Mouse (Mus musculus) stomach, embryonic 16.5 days (tissue): ENCODE data around the gene Zmynd10. TPM values are rescaled to one million over a fixed set of nuclear protein-coding genes. Genes with fewer than 3 reads are reported as not detected.

Experiments used
- ATAC-seq: fragments of 200-750 bp; cut with Nextera tagmentation; 2 replicates; pipeline ENCODE4 v1.8.0; 2017; ENCODE audit warnings: moderate number of reproducible peaks, moderate TSS enrichment; ENCODE audit not compliant: insufficient read depth, low FRiP score
- H3K27ac ChIP-seq: fragments of 300-500 bp; sonication (generic); 2 replicates; pipeline ENCODE4 v1.5.1; 2014; ENCODE audit warnings: low read length
- H3K27me3 ChIP-seq: fragments of 300-500 bp; sonication (generic); 2 replicates; pipeline ENCODE4 v1.6.1; 2014; ENCODE audit warnings: low read length, control low read depth, mixed read lengths; ENCODE audit not compliant: control insufficient read depth, insufficient read depth
- H3K36me3 ChIP-seq: fragments of 300-500 bp; sonication (generic); 2 replicates; pipeline ENCODE4 v1.6.1; 2014; ENCODE audit warnings: low read length; ENCODE audit not compliant: control insufficient read depth, insufficient read depth
- H3K4me1 ChIP-seq: fragments of 300-500 bp; sonication (generic); 2 replicates; pipeline ENCODE4 v1.6.1; 2014; ENCODE audit warnings: low read length, control low read depth, mixed read lengths; ENCODE audit not compliant: control insufficient read depth, insufficient read depth
- H3K4me2 ChIP-seq: fragments of 300-500 bp; sonication (generic); 2 replicates; pipeline ENCODE4 v1.6.1; 2014; ENCODE audit warnings: low read depth, low read length, mixed read lengths
- H3K4me3 ChIP-seq: fragments of 300-500 bp; sonication (generic); replicated peaks from 2 replicates; pipeline ENCODE4 v1.5.1; 2014; ENCODE audit warnings: mild to moderate bottlenecking, low read length
- H3K9ac ChIP-seq: fragments of 300-500 bp; sonication (generic); 2 replicates; pipeline ENCODE4 v1.6.1; 2014; ENCODE audit warnings: low read length
- H3K9me3 ChIP-seq: fragments of 300-500 bp; sonication (generic); replicated peaks from 2 replicates; pipeline ENCODE4 v1.6.1; 2016; ENCODE audit warnings: low read length, control low read depth; ENCODE audit not compliant: control insufficient read depth
- WGBS: fragments of 180-500 bp; shearing (Covaris S2); extraction: QIAGEN DNeasy Blood & Tissue Kit; methylation state at CpG from one replicate; pipeline ENCODE4 v1.1.7; 2014; 5-methylcytosine and 5-hydroxymethylcytosine counted together
- polyA plus RNA-seq: library from polyadenylated mRNA; unstranded; fragments of >200 nt; fragmentation: Nextera tagmentation; extraction: Ambion mirVana; gene quantifications from 2 replicates; pipeline ENCODE4 v1.2.1, GENCODE M21; 2015

The Zmynd10 gene
- polyA plus RNA-seq, 1 experiment from 2014 or later = 0.76 TPM

- H3K27ac ChIP-seq = no peak overlapping the region
- no peak overlapping the region for H3K9ac ChIP-seq
- no peaks in the 10 kb centered on the region for H3K36me3 ChIP-seq
- 15% methylated on average over 14 of the region's 14 CpGs for WGBS
- H3K9me3 ChIP-seq = no peaks in the 10 kb centered on the region
- no peak overlapping the region for H3K4me2 ChIP-seq
- no peaks in the 10 kb centered on the region for H3K27me3 ChIP-seq
- H3K4me1 ChIP-seq = no peaks in the 10 kb centered on the region
- H3K4me3 ChIP-seq = no peak overlapping the region
- ATAC-seq = peak; percentile 47; the same call in 1 of the 2 replicates
These were observed 32.7 kb upstream of the Zmynd10 start for GRCm38 (mm10) chr9:107514303-107514955.

GRCm38 (mm10) chr9:107520331-107520730, 26.8 kb upstream of the Zmynd10 start:
- Histone ChIP-seq H3K4me2 (no peak overlapping the region), H3K27me3 (0 out of 2 replicates have a peak, but pooled peaks cover 2% of the 10 kb centered on the region), H3K4me3 (no peak overlapping the region), H3K4me1 (peaks cover 16% of the 10 kb centered on the region), H3K9me3 (no peaks in the 10 kb centered on the region), H3K36me3 (no peaks in the 10 kb centered on the region), H3K27ac (no peak overlapping the region), H3K9ac (no peak overlapping the region)
- no peak for ATAC-seq
- 67% methylated on average over 6 of the region's 6 CpGs for WGBS

- ATAC-seq = no peak
- Histone ChIP-seq H3K4me1 (peaks cover 16% of the 10 kb centered on the region), H3K4me3 (no peak overlapping the region), H3K36me3 (no peaks in the 10 kb centered on the region), H3K4me2 (no peak overlapping the region), H3K9me3 (no peaks in the 10 kb centered on the region), H3K27me3 (peaks cover 10% of the 10 kb centered on the region; the same call in 1 of the 2 replicates), H3K27ac (no peak overlapping the region), H3K9ac (0 out of 2 replicates have a peak overlapping the region, but pooled peaks have one; percentile 33)
- WGBS = 27% methylated on average over 5 of the region's 5 CpGs
These were observed 25.9 kb upstream of the Zmynd10 start for GRCm38 (mm10) chr9:107521190-107521589.

GRCm38 (mm10) chr9:107521711-107522399, 25.2 kb upstream of the Zmynd10 start:
- ATAC-seq = peak; percentile 49; the same call in 1 of the 2 replicates
- Histone ChIP-seq H3K9ac (peak overlapping the region; percentile 33), H3K4me2 (peak overlapping the region; percentile 46), H3K4me1 (peaks cover 17% of the 10 kb centered on the region), H3K4me3 (peak overlapping the region; percentile 21), H3K27me3 (peaks cover 15% of the 10 kb centered on the region; the same call in 1 of the 2 replicates), H3K36me3 (no peaks in the 10 kb centered on the region), H3K27ac (no peak overlapping the region), H3K9me3 (no peaks in the 10 kb centered on the region)
- 14% methylated on average over 25 of the region's 25 CpGs for WGBS

GRCm38 (mm10) chr9:107522400-107522711, 24.7 kb upstream of the Zmynd10 start:
- Histone ChIP-seq H3K4me2 (peak overlapping the region; percentile 46), H3K27ac (no peak overlapping the region), H3K27me3 (peaks cover 16% of the 10 kb centered on the region), H3K4me1 (peaks cover 22% of the 10 kb centered on the region), H3K4me3 (0 out of 2 replicates have a peak overlapping the region, but pooled peaks have one; percentile 21), H3K36me3 (no peaks in the 10 kb centered on the region), H3K9me3 (no peaks in the 10 kb centered on the region), H3K9ac (peak overlapping the region; percentile 33)
- WGBS = 34% methylated on average over 2 of the region's 2 CpGs
- ATAC-seq = no peak

DNA sequence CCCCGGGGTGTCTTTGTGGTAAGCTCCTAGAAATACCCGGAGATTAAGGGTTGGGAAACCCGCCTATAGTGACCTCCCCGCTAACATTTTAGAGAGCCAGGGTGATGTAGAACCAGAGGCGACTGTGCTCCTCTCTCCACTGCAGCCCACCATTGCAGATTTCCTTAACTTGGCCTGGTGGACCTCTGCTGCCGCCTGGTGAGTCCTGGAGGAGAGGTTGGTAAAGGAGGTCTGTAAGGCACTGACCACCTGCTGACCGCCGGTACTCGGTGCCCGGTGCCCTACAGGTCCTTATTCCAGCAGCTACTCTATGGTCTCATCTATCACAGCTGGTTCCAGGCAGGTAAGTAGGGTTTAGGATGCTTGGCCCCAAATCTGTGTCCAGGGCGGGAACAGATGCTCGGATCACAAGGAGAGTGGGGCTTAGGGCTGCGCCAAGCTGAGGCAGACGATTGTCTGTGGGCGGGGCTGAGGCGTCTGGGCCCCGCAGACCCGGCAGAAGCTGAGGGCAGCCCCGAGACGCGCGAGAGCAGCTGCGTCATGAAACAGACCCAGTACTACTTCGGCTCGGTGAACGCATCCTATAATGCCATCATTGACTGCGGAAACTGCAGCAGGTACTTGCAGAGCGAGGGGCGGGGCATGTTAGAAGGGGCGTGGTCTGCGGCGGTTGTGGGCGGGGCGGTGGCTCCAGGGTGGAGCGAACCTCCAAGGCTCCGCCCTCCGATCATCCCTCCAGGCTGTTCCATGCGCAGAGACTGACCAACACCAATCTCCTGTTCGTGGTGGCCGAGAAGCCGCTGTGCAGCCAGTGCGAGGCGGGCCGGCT, 20.7 kb upstream of the Zmynd10 start:
- H3K9me3 ChIP-seq = no peaks in the 10 kb centered on the region
- 5% methylated on average over 44 of the region's 44 CpGs for WGBS
- H3K9ac ChIP-seq = peak overlapping the region; percentile 65
- peak overlapping the region; percentile 84 for H3K4me2 ChIP-seq
- ATAC-seq = peak; percentile 77
- no peaks in the 10 kb centered on the region for H3K36me3 ChIP-seq
- H3K4me1 ChIP-seq = peaks cover 16% of the 10 kb centered on the region
- H3K27ac ChIP-seq = no peak overlapping the region
- peak overlapping the region; percentile 47 for H3K4me3 ChIP-seq
- H3K27me3 ChIP-seq = peaks cover 24% of the 10 kb centered on the region

DNA sequence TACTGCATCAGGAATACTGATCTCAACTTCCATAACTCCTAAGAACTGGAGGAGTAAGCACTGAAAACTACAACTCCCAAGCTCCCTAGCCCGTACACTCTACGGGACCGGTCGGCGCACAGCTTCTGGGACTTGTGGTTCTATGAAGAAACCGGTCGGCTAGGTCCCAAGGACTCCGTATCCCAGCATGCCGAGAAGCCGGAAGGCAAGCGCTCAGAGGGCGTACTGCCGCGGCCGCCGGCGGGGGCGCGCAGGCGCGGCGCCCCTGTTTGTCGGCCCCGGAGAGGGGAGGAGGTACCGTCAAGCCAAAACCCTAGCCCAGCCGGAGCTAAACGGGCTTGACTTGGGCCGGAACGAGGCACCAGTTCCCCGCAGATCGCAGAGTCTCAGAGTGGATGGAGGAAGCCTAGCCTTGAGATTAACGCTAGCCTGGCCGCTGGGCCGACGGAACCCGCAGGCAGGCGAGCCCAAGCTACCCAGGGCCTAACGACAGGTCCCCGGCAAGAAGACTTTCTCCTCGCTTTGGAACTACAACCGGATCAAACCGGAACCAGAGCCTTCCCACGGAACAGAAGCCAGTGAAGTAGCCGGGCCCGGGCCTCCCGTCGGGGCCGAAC, 13.2 kb upstream of the Zmynd10 start, which contains the start of gene Tmem115:
Gene Tmem115, plus strand, starts transcription at position 155 of the 617 bp plus-strand sequence.
- peaks cover 25% of the 10 kb centered on the region for H3K4me1 ChIP-seq
- no peaks in the 10 kb centered on the region for H3K27me3 ChIP-seq
- H3K4me2 ChIP-seq = peak within 1 kb of the TSS; percentile 84
- peak within 1 kb of the TSS; percentile 91 for H3K27ac ChIP-seq
- WGBS = under 1% methylated on average over 48 of the region's 48 CpGs
- H3K9ac ChIP-seq = peak within 1 kb of the TSS; percentile 93
- H3K36me3 ChIP-seq = peaks cover 11% of the 10 kb centered on the region; the same call in 1 of the 2 replicates
- peak; percentile 98 for ATAC-seq
- H3K4me3 ChIP-seq = peak within 1 kb of the TSS; percentile 98
- H3K9me3 ChIP-seq = no peaks in the 10 kb centered on the region

GRCm38 (mm10) chr9:107534408-107535202, 12.5 kb upstream of the Zmynd10 start:
- WGBS = under 1% methylated on average over 40 of the region's 40 CpGs
- H3K9ac ChIP-seq = peak overlapping the region; percentile 93
- H3K27me3 ChIP-seq = no peaks in the 10 kb centered on the region
- peak overlapping the region; percentile 84 for H3K4me2 ChIP-seq
- peak overlapping the region; percentile 91 for H3K27ac ChIP-seq
- H3K36me3 ChIP-seq = peaks cover 12% of the 10 kb centered on the region; the same call in 1 of the 2 replicates
- H3K4me3 ChIP-seq = peak overlapping the region; percentile 98
- H3K4me1 ChIP-seq = peaks cover 25% of the 10 kb centered on the region
- peak; percentile 2; the same call in 1 of the 2 replicates for ATAC-seq
- H3K9me3 ChIP-seq = no peaks in the 10 kb centered on the region
